Mouse (Mus musculus): Measurements from ENCODE around the gene Xrcc2. TPM values are rescaled to one million over a fixed set of nuclear protein-coding genes. Genes with fewer than 3 reads are reported as not detected.

The Xrcc2 gene
- total and polyA plus RNA-seq, 3 experiments, result 22.8 to 34.1 TPM; not detected in 1

- no peaks in the 10 kb centered on the region for H3K9me3 ChIP-seq (replicated peaks; ENCODE audit: insufficient read depth, low read length)
- no peaks in the 10 kb centered on the region for H3K27me3 ChIP-seq (ENCODE audit: control insufficient read depth in 1 of 2, insufficient read depth in 2 of 2, low read length in 2 of 2)
- H3K27ac ChIP-seq (ENCODE audit: control insufficient read depth, low read depth, low read length), result peak overlapping the region; percentile 77
- peaks cover 5 to 10% of the 10 kb centered on the region in 2 experiments for H3K36me3 ChIP-seq (ENCODE audit: control insufficient read depth in 1 of 2, insufficient read depth in 2 of 2, low read length in 2 of 2)
- peaks cover 0 to 14% of the 10 kb centered on the region in 2 experiments; a peak in 3 of 4 replicates for H3K4me1 ChIP-seq (ENCODE audit: control insufficient read depth in 1 of 2, insufficient read depth in 2 of 2, low read length in 2 of 2)
- H3K9ac ChIP-seq (ENCODE audit: control insufficient read depth, low read depth, low read length, poor library complexity, severe bottlenecking), result peak overlapping the region; percentile 92
- TF ChIP-seq SIN3A (IDR thresholded peaks at IDR 0.05; ENCODE audit: low read length) (peak; percentile 45; the same call in 1 of the 2 replicates), MYB (IDR thresholded peaks at IDR 0.05; ENCODE audit: low read depth, low read length) (peak; percentile 92), MAX (IDR thresholded peaks at IDR 0.05; ENCODE audit: low read length) (peak; percentile 67; the same call in 1 of the 2 replicates), RAD21 (IDR thresholded peaks at IDR 0.05; ENCODE audit: low read depth, low read length) (no peak), TAL1 (IDR thresholded peaks at IDR 0.05; ENCODE audit: low read length) (peak; percentile 89), CHD2 (IDR thresholded peaks at IDR 0.05; ENCODE audit: low read length) (no peak), JUND (IDR thresholded peaks at IDR 0.05; ENCODE audit: low read depth, low read length) (0 out of 2 replicates have a peak, but pooled peaks have one; percentile 33), POLR2AphosphoS2 (IDR thresholded peaks at IDR 0.05; ENCODE audit: low read length) (no peak; the same call in 1 of the 2 replicates), ETS1 (IDR thresholded peaks at IDR 0.05; ENCODE audit: low read depth, low read length) (peak; percentile 48; the same call in 1 of the 2 replicates), MXI1 (IDR thresholded peaks at IDR 0.05; ENCODE audit: low read depth, low read length) (peak; percentile 50), MYC (IDR thresholded peaks at IDR 0.05; ENCODE audit: low read depth, low read length) (peak; percentile 11; the same call in 1 of the 2 replicates), MAFK (IDR thresholded peaks at IDR 0.05; ENCODE audit: borderline replicate concordance, low read depth, low read length) (no peak), CHD1 (IDR thresholded peaks at IDR 0.05; ENCODE audit: low read depth, low read length) (0 out of 2 replicates have a peak, but pooled peaks have one; percentile 68), RCOR1 (IDR thresholded peaks at IDR 0.05; ENCODE audit: low read depth, low read length) (peak; percentile 66), BHLHE40 (IDR thresholded peaks at IDR 0.05; ENCODE audit: borderline replicate concordance, low read depth, low read length) (no peak), EP300 (IDR thresholded peaks at IDR 0.05; ENCODE audit: low read depth in 1 of 2, low read length in 2 of 2) (peak; percentile 83 to 85), NELFE (IDR thresholded peaks at IDR 0.05; ENCODE audit: low read depth, low read length) (no peak), GATA1 (IDR thresholded peaks at IDR 0.05; ENCODE audit: low read depth, low read length) (peak; percentile 82), TCF12 (IDR thresholded peaks at IDR 0.05; ENCODE audit: low read depth, low read length) (peak; percentile 83)
- H3K79me2 ChIP-seq (ENCODE audit: control insufficient read depth, insufficient read depth, low read length, poor library complexity), result peaks cover 25% of the 10 kb centered on the region
- peak overlapping the region; percentile 72 to 96 for H3K4me3 ChIP-seq (ENCODE audit: control insufficient read depth in 1 of 2, insufficient read depth in 1 of 2, low read depth in 2 of 2, low read length in 2 of 2)
- peak; percentile 67 for DNase-seq (ENCODE audit: low read depth, low spot score)
Measured at GRCm38 (mm10) chr5:25704702-25705566, 691 bp downstream of the Xrcc2 start.

- H3K27me3 ChIP-seq (ENCODE audit: control insufficient read depth in 1 of 2, insufficient read depth in 2 of 2, low read length in 2 of 2), result no peaks in the 10 kb centered on the region
- no peaks in the 10 kb centered on the region for H3K9me3 ChIP-seq (replicated peaks; ENCODE audit: insufficient read depth, low read length)
- no peaks in the 10 kb centered on the region for H3K4me1 ChIP-seq (ENCODE audit: control insufficient read depth in 1 of 2, insufficient read depth in 2 of 2, low read length in 2 of 2)
- no peak for TF ChIP-seq SMC3 (IDR thresholded peaks at IDR 0.05; ENCODE audit: low read depth, low read length)
- peak in 2 of 3 experiments; percentile 17 to 19; a peak in 2 of 6 replicates for TF ChIP-seq CTCF (IDR thresholded peaks at IDR 0.05 in 2 of 3, conservative IDR thresholded peaks at IDR 0.05 in 1 of 3; ENCODE audit: control insufficient read depth in 1 of 3, insufficient read depth in 1 of 3, low read depth in 2 of 3, low read length in 3 of 3, poor library complexity in 1 of 3, severe bottlenecking in 1 of 3)
- no peak overlapping the region for H3K27ac ChIP-seq (ENCODE audit: control insufficient read depth, low read depth, low read length)
- H3K4me3 ChIP-seq (ENCODE audit: control insufficient read depth in 1 of 2, insufficient read depth in 1 of 2, low read depth in 2 of 2, low read length in 2 of 2), result no peak overlapping the region
- no peak for DNase-seq (ENCODE audit: low read depth, low spot score)
- peaks cover 0 to 26% of the 10 kb centered on the region in 2 experiments; a peak in 3 of 4 replicates for H3K36me3 ChIP-seq (ENCODE audit: control insufficient read depth in 1 of 2, insufficient read depth in 2 of 2, low read length in 2 of 2)
- H3K79me2 ChIP-seq (ENCODE audit: control insufficient read depth, insufficient read depth, low read length, poor library complexity), result peaks cover 11% of the 10 kb centered on the region
- H3K9ac ChIP-seq (ENCODE audit: control insufficient read depth, low read depth, low read length, poor library complexity, severe bottlenecking), result no peak overlapping the region
Measured at GRCm38 (mm10) chr5:25697941-25698340, 7.7 kb downstream of the Xrcc2 start.

Measured in MEL (cell line).